Mouse (Mus musculus) spleen, postnatal 10 days (tissue): ENCODE results near the gene Inafm2.

ENCODE experiments used
- DNase-seq, 2 experiments: peaks; one replicate each; pipeline ENCODE4 v3.0.0; 2021 to 2022; ENCODE audit warnings: low spot score in 2 of 2

The Inafm2 gene

DNA sequence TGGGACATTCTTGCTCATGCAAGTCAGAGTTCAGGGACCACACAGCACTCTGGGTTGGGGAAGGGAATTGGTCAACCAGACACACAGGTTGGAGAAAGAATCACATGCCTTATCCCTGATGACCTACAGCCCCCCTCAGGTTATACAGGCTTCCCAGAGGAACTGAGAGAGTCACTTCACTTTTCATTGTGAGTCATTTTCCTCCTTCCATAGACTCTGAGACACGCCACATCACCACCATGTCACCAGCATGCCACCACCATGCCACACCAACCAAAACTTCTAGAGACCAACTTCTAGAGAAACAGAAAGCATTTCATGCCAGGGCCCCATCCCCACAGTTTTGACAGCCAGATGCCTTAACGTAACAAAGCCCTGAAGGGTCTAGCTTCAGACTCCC lies 18.7 kb upstream of the Inafm2 start:
- DNase-seq: no peak

DNA sequence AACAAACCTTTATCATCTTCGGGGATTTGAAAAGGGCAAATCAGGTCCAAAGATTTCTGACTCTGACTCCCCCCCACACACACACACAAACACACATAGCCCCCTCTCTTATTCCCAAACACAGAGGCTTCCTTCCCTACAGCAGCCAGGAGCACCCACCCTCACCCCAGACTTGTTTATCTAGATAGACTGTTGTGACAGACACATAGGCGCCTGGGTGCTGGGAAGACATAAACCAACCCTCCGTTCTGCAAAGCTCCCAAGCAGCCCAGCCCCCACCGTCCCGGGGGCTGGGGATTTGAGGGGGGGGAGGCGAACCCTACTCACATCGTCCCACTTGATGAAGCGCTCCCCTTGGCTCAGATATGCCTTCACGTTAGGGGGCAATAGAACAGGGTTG lies 17.6 kb upstream of the Inafm2 start:
- no peak for DNase-seq

DNA sequence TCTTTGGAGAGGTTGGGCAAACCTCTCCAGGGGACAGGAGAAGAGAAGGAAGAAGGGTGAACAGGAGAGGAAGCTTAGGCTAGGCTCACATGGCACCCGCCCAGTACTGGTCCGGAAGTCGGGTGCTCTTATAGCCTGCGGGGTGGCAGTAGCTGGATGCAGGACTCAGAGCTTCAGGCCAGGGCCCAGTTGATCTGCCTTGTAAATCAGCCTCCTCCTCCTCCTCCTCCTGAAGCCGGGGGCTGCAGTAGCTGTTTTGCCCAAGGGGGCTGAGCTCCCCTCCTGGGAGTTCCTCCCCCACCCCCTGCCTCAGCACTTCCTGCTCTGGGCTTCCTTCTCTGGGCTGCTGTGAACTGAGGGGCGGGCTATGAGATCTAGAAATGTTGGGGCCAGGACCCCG lies 17.2 kb upstream of the Inafm2 start, which contains the start of gene Plcb2:
Gene Plcb2, minus strand, starts transcription at position 102 of the 400 bp plus-strand sequence.
- peak; percentile 39 to 62 for DNase-seq

DNA sequence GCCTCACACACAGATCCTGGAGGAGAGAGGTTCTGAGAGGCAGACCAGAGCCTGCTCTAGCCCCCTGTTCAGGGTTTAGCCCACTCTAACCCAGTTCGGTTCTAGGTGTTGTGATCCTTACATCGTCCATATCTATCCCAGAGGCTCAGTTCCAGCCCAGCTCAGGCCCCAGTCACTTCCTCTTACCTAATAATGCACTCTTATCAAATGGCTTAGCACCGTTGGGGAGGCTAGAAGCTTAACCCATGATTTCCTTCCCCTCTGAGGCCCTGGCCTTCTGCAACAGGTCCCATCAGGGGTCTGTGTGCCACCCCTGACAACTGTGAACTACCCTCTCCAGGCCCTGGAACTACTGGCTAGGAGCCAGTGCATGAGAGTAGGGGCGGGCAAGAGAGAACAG lies 16.4 kb upstream of the Inafm2 start:
- no peak for DNase-seq

DNA sequence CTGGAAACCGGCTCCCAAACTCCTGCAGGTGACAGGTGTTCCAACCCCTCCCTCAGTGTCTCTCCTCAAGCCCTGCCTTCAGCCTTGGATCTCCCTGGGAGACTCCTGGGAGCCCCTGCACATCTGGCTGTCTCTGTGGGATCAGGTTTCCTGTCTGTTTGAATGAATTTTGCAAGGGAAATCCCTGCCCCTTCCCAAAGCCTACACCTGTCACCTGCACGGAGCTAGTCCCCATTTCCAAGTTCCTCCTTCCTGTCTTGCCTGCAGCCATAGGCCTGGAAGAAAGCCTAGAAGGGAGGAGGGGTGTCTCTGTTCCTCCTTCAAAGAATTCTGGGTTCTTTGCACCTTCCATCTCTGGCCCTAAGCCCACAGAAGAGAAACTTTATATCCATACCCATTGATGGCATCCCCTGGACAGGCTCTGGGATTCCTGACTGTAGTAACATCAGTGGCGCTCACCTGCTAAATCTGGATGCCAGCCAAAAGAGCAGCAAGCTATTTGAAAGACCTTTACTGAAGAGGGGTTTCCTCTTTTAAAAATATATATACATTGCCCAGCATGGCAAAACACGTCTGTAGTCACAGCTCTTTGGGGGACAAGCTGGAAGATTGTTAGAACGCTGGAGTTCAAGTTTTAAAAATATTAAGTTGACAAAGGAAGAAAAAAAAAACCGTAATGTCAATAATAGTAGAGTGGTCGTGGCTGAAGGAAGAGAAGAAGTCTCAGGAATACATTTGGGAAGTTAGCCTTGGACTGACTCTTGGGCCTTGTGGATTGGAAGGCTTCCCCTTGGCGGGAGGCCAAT lies 15.5 kb upstream of the Inafm2 start:
- DNase-seq: no peak

DNA sequence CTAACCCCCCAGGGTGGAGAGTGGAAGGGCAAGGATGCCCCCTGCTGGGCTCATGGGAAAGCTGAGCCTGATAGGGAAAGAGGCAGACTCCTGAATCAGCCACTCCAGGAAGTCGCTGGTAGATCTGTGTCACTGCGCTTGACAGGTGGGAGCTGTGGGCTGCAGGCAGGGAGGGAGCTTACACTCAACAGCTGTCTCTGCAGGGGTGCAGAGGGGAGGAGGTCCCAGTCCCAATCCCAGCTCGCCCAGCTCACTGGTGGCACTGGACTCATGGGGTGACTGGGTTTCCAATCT lies 15.0 kb upstream of the Inafm2 start:
- peak in 1 of 2 experiments; percentile 71 for DNase-seq

DNA sequence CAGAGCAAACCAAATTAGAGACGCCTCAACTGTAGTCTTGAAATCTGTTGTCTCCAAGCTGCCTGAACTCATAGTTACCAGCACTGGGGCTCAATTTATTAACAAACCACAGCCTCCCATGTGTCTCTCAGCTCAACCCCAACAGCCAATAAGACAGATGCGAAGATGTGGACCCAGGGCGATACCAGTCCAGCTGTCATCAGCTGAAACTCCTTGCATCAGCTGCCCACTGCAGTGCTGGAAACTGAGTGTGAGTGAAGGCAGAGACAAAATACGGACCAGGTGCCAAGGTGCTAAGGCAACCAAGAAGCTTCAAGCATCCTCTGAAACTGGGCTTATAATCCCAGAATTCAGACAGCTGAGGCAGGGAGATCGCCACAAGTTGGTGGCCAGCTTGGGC lies 13.6 kb upstream of the Inafm2 start:
- no peak for DNase-seq

DNA sequence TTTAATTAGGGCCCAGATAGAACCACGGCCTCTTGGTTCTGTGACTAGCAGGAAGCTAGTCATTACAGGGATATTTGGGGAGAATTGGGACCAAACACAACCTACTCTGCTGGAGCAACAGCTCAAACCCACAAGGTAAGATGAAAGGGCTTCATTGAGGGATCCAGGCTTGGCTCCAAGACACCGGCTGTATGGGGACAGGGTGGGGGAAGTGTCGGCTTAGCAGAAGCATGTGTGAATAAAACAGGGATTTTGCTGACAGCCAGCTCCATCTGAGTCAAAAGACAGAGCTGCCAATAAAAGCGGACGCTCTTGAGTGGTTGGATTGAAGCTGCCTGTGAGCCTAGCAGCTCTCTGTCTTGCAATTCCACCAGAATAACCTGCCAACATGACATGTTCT lies 12.2 kb upstream of the Inafm2 start:
- no peak for DNase-seq

DNA sequence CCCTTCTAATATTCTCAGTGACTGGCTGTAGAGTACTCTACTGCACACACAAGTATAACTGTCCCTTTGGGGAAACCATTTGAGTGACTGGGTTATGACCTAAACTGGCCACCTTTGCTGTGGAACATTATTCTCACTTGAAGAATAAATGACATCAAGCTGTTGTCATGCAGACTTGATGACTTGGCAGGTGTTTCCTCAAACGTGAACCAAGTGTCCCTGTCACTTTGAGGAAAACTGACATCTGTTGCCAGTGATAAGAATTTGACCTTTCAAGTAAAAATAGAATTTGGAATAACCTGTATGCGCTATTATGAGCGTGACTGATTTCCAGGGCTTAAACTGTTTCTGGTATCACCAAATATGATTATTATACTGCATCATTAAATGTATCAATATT lies 5.2 kb upstream of the Inafm2 start:
- no peak for DNase-seq

DNA sequence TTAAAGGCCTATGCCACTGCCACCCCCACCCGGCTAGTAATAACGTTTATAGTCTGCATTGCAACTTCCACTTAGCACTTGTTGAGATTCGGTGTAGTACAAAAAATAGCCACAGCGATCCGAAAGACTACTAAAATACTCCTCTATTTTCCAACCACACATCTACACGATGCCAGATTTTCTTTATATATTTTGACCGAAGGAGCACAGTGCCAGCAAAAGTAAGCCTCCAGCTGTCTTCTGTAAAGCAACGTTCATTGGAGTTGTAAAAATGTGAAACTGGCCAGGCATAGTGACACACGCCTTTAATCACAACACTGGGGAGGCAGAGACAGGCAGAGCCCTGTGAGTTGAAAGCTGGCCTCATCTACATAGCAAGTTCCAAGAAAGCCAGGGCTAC lies 4.4 kb upstream of the Inafm2 start:
- DNase-seq: peak in 1 of 2 experiments; percentile 5

DNA sequence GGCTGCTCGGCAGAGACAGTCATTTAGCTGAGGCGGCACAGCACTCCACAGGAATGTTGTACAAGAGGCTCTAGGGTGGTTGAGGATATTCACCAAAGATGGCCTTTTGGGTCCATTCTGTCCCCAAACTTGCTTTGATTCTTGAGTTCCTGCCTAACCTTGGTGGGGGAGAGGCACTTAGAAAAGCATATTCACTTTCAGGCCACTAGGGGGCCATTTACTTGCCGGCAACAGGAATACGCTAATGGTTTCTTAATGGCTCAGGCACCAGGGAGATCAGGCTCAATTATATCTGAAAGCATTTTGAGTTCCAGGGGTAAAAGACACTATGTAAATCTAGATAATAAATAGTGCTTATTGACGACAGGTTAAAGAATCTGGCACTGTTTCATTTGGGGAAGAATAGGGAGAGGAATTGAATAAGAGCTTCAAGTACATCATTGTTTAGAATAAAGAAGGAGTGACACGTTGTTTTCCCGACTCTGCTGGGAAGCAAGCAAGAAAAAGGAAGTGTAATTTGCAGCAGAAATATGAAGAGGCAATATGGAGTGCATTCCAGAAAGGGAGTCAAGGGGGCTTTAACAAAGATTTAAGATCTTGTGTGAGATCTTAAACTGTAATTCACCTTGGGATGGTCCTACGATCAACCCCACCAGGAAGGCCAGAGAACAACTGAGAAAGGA lies 2.2 kb upstream of the Inafm2 start:
- peak in 1 of 2 experiments; percentile 47 for DNase-seq

DNA sequence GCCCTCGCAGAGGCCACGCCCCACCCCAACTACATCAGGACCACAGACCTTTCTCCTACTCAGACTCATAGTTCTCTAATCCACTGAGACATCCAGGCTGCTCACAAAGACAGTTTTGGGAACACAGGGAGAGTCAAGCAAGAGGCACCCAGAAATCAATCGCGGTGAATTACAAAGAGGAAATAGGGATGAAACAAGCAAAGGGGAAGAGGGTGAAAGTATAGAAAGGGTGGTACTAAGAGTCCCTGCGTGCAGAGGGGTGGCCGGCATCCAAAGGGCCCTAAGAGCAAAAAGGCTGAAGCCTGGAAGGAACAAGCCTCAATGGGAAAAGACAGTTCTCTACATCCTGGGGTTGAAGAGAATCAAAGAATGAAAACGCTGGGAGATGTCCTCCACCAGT lies 937 bp upstream of the Inafm2 start:
- DNase-seq: no peak

DNA sequence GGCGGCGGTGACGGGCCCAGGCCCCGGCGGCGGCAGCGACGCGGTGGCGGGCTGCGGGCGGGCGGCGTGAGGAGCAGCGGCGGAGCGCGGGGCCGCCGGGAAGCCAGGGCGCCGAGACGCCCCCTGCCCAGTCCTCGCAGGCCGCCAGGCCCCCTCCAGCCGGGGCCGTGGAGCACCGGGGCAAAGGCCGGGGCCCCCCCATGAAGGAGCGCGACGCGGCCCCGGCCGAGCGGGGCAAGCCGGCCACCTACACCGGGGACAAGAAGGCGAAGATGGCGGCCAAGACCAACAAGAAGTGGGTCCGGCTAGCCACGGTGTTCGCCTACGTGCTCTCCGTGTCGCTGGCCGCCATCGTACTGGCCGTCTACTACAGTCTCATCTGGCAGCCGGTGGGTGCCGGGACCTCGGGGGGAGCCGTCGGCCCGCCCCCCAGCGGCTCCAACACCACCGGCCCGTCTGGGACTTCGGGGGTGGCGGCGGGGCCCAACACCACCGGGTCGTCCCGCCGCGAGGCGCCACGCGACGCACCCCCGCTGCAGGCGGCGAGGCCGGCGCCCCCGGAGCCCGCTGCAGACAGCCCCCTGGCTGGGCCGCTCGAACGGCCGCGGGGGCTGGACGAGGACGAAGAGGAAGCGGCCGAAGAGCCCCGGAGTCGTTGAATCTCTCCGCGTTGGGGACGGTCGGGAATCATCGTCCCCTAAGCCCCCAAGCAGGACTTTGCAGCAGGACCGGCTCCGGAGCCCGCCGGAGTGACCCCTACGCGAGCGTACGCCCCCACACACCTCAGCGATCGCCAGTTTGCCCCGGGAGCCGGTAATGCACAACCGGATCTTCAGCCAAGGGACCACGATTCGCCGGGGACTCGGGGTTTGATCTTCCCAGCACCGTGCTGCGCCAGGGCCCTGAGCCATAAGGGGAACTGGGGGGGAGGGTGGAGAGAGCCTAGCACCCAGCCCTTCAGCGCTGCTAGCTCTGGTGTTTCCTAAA lies 650 bp downstream of the Inafm2 start:
- peak; percentile 62 to 67 for DNase-seq

DNA sequence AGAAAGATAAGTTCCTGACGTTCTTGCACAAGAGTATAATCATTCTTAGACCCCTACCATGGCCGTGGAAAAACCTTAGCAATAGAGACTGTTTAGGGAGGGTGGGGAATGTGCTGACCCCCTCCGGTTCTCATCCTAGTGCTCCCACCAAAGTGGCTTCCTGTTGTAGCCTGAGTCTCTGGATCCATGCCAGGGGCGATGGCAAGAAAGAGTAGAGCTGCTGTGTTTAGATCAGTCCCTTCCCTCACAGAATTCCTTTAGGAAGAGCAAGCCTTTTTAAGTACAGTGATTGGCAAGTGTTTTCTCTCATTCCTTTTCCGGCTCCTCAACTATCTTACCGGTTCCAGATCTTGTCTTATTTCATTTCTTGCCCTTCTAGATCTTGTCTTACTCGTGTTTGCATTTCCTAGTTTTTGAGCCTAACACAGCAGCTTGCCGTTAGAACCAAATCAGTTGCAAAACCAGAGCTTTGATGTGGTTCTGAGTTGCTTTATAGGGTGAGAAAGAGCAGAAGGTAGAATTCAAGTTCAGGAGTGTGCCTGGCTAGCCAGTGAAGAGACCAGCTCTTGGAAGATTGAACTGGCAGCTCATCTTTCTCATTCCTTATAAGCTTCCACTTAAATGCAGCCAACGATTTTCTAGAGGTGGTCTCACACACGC lies 1.9 kb downstream of the Inafm2 start:
- peak in 1 of 2 experiments; percentile 45 for DNase-seq

DNA sequence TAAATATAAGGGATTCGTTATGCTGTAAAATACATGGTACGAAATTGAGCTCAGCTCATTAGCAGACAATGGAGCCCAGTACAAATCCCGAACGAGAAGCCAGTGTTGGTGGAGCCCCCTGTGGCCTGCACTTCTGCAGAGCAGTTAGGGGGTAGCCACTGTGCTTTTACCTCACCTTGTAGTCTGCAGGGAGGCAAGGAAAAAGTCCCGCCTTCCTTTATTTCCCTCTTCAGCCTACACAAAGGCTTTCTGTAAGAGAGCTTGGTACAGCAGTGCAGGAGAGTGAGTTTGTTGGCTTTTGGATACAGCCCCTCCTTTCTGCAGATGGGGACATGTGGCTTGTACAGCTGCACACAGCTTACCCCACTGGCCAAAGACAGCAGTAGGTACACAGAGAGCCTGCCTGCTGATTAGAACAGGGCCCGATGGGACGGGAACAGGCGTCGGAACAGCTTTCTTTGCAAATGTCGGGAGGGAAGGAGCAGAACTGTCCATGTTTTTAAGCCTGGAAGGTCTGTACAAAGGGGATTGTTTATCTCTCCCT lies 3.9 kb downstream of the Inafm2 start:
- DNase-seq: peak in 1 of 2 experiments; percentile 14

DNA sequence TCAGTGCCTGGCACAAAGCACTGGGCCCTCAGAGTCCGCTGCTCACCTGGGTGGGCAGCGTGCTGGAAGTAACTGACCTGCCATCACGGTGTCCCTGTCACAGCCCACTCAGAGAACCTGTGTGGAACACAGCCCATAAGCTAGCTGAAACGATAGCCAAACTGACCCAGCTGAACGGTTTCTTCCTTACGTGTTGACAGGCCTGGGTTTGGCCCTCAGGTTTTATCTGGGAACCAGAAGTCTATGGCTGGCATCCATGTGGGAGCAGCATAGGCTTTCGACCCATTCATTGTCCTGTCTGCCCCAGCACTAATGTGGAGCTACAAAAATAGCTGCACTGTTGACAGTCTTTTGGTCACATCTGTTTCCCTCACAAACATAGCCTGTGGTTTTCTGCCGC lies 4.9 kb downstream of the Inafm2 start:
- peak in 1 of 2 experiments; percentile 9 for DNase-seq

DNA sequence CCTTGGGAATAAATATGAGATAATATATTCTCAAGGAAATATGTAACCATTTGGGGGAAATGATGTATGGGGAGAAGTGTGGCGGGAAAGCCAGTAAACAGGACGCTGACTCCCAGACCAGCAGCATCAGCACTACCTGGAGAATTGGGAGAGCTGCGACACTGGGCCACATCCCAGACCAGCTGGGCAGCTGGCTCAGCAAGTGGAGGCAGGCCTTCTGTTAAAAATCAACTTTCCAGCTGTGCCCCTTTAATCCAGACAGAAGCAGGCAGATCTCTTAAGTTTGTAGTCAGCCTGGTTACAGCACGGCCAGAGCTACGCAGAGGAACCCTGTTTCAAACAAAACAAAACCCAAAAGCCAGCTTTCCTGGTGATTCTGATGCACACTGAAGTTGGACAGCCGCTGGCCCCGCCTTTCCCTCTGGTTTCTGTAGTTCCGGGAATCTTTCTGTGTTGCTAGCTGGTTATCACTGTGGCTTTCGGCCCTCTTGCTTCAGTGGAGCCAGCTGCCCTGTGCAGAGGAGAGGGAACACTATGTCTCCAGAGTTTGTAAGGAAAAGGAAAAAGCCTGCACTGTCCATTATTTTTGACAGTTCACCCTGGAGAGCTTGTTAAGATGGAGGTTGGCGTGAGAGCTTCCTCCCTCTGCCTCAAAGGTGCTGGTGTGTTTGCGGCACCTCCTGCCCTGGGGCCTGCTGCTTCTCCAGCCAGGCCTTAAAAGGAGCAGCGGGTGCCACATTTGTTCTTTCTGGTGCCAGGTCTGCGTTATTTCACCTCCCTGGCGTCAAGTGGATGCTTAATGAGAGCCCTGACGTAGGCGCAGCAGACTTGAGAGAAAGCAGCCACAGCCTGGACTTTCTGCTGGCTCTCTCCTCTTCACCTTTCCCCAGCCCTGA lies 6.6 kb downstream of the Inafm2 start:
- DNase-seq: peak in 1 of 2 experiments; percentile 14

DNA sequence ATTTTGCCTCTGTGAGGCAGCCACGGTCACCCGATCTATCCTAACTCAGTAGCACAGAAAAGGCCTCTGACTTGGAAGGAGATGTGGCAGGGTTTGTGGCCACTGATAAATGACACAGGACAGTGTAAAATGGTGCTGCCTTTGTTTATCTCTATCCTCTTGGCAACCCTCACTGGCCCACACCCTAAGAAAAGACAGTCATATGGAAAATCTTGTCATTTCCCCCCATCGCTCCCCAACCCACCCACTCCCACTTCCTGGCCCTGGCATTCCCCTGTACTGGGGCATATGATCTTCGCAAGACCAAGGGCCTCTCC lies 7.2 kb downstream of the Inafm2 start:
- DNase-seq: no peak

DNA sequence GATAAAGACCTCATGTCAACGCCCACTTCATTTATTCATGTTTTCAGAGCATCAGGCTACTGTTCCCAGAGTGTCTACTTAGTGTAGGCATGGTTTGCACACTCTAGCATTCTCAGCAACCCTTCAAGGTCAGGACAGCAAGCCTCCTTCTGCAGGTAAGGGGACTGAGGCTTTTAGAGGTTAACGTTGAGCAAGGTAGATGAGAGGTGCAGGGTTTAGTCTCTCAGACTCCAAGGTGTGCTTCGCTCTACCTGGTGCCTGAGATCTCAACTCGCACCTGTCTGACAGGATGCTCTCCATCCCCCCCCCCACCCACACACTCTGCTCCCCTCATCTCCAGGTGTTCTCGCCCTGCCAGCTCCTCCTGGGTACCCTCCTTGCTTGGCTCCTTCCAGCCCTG lies 8.6 kb downstream of the Inafm2 start:
- no peak for DNase-seq

DNA sequence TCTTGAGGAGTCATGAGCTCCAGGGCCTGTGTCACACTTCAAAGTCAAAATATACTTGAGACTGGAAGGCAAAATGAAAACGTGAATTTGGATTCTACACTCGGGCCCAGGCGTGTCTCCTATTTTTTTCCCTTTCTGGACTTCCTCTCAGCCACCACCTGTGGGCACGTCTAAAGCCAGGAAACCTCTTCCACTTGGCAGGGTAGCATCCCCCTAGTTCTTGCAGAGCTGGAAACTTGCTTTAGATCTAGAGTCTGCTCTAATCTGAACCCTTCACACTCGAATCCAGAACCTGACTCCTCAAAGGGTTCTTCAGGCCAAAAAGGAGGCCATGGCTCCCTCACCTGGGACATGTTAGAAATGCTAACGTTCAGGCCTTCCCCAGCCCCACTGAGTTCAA lies 9.8 kb downstream of the Inafm2 start:
- no peak for DNase-seq

DNA sequence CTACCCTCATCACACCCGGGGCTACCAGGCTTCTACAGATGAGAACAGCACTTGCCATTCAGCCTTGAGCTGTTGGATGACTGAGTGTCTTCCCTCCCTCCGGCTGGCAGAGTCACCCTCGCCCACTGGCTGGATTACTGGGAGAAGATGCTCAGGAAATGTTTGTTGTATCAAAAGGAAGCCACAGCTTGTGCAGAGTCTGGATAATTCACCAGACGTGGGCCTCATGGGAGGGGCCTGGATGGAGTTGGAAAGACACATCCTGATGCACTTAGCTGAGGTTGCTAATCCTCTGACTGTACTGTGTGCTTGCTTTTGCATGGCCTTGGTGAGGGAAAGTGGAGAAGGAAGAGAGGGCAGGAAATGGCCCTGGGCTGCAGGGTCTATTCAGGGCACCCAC lies 10.5 kb downstream of the Inafm2 start:
- DNase-seq: no peak
